Mouse (Mus musculus) lung, embryonic 15.5 days (tissue): ENCODE measurements around the gene Drosha. TPM values are rescaled to one million over a fixed set of nuclear protein-coding genes. Genes with fewer than 3 reads are reported as not detected.
"Not testable (repeated sequence)": the region's sequence is repeated elsewhere in the genome, so short reads cannot be mapped to it uniquely, and the experiment has no call there.

Experiments
- ATAC-seq: fragments of 200-750 bp; cut with Nextera tagmentation; 2 replicates; pipeline ENCODE4 v1.8.0; 2017; ENCODE audit warnings: moderate number of reproducible peaks, borderline replicate concordance; ENCODE audit not compliant: low FRiP score, low TSS enrichment; ENCODE audit errors: extremely low read depth
- H3K27ac ChIP-seq: fragments of 300-500 bp; sonication (generic); 2 replicates; pipeline ENCODE4 v1.5.1; 2015; ENCODE audit warnings: moderate library complexity, mild to moderate bottlenecking, inconsistent platforms
- H3K27me3 ChIP-seq: fragments of 300-500 bp; sonication (generic); 2 replicates; pipeline ENCODE4 v1.6.1; 2015; ENCODE audit warnings: inconsistent platforms
- H3K36me3 ChIP-seq: fragments of 300-500 bp; sonication (generic); 2 replicates; pipeline ENCODE4 v1.6.1; 2015; ENCODE audit warnings: inconsistent platforms
- H3K4me1 ChIP-seq: fragments of 300-500 bp; sonication (generic); 2 replicates; pipeline ENCODE4 v1.6.1; 2015; ENCODE audit warnings: inconsistent platforms
- H3K4me2 ChIP-seq: fragments of 300-500 bp; sonication (generic); 2 replicates; pipeline ENCODE4 v1.6.1; 2015; ENCODE audit warnings: inconsistent platforms, mild to moderate bottlenecking, moderate library complexity
- H3K4me3 ChIP-seq: fragments of 300-500 bp; sonication (generic); 2 replicates; pipeline ENCODE4 v1.5.1; 2015; ENCODE audit warnings: mild to moderate bottlenecking, inconsistent platforms
- H3K9ac ChIP-seq: fragments of 300-500 bp; sonication (generic); 2 replicates; pipeline ENCODE4 v1.6.1; 2015; ENCODE audit warnings: inconsistent platforms
- H3K9me3 ChIP-seq: fragments of 300-500 bp; sonication (generic); 2 replicates; pipeline ENCODE4 v1.6.1; 2016; ENCODE audit warnings: inconsistent platforms
- WGBS: fragments of 180-500 bp; shearing (Covaris S2); methylation state at CpG from one replicate; pipeline ENCODE4 v1.1.7; 2015; 5-methylcytosine and 5-hydroxymethylcytosine counted together
- polyA plus RNA-seq: library from polyadenylated mRNA; unstranded; fragments of >200 nt; fragmentation: Nextera tagmentation; extraction: Ambion mirVana; gene quantifications from 2 replicates; pipeline ENCODE4 v1.2.1, GENCODE M21; 2015

The Drosha gene
- polyA plus RNA-seq = 29.7 and 30.1 TPM in 2 replicates

DNA sequence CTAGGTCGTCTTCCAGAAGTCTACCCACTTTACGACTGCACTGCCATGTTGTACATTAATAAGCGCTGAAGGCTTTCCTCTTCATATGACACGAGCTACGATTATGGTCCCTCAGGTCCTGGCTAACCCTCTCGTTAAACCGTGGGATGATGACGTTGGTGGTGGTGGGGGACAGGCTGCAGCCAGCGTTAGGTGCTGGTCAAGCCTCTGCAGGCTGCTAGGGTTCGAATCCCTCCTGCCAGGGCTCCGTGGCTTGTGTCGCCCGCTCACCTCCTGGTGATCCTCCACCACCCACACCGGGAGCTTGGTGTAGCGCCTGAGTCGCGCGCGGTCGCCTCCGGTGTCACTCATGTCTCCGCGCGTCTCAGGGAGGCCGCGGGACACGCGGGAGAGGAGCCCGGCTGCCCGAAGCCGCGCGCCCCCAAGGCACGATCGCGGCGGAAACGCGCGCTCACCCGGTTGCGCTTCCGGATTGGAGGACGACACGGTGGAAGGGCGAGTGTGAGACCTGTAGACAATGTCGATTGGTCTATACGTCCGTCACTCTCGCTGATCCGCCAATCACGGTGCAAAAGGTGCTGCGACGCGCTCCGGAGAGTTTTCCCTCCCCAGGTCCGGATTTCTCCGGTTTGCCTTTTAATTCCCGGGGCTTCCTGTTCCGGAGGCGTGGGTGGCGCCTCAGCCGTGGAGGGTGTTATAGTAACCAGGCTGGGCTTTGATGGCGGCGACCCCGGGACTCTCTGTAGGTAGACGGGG, at the start of gene Drosha, which contains the start of gene 6030458C11Rik:
Gene Drosha, plus strand, starts transcription at position 619 of the 756 bp plus-strand sequence.
Gene 6030458C11Rik, minus strand, starts transcription at position 453 of the 756 bp plus-strand sequence.
- under 1% methylated on average over 67 of the region's 67 CpGs for whole genome bisulfite sequencing
- peak within 1 kb of the TSS; percentile 89 for H3K9ac ChIP-seq
- H3K4me3 ChIP-seq = peak within 1 kb of the TSS; percentile 78
- H3K4me2 ChIP-seq = peak within 1 kb of the TSS; percentile 71
- ATAC-seq = peak; percentile 100
- H3K27me3 ChIP-seq = no peaks in the 10 kb centered on the region
- H3K36me3 ChIP-seq = peaks cover 40% of the 10 kb centered on the region
- H3K4me1 ChIP-seq = peaks cover 17% of the 10 kb centered on the region
- peak within 1 kb of the TSS; percentile 50 for H3K27ac ChIP-seq
- H3K9me3 ChIP-seq = no peaks in the 10 kb centered on the region

DNA sequence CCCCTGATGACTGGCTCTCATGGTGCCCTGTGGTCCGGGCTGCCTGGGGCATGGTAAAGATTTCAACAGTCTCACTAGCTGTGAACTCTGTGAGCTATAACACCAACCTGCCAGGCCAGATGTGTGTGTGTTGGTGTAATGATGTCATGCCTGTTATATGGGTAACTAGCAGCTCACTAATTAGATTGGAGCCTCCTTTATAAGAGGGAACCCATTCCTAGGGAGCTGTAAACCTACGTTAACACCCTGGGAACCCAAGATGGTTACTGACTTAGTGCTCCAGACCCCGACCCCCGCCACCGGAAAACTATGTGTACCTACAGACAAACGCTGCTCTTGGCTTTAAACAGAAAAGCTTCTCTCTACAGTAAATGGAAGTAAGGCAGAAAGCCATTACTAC, 43.3 kb upstream of the Drosha start:
- Histone ChIP-seq H3K36me3 (no peaks in the 10 kb centered on the region), H3K4me3 (no peak overlapping the region), H3K27me3 (no peaks in the 10 kb centered on the region), H3K4me2 (no peak overlapping the region), H3K27ac (no peak overlapping the region), H3K4me1 (no peaks in the 10 kb centered on the region), H3K9ac (no peak overlapping the region), H3K9me3 (no peaks in the 10 kb centered on the region)
- WGBS = 74% methylated on average over 6 of the region's 6 CpGs
- ATAC-seq = no peak

DNA sequence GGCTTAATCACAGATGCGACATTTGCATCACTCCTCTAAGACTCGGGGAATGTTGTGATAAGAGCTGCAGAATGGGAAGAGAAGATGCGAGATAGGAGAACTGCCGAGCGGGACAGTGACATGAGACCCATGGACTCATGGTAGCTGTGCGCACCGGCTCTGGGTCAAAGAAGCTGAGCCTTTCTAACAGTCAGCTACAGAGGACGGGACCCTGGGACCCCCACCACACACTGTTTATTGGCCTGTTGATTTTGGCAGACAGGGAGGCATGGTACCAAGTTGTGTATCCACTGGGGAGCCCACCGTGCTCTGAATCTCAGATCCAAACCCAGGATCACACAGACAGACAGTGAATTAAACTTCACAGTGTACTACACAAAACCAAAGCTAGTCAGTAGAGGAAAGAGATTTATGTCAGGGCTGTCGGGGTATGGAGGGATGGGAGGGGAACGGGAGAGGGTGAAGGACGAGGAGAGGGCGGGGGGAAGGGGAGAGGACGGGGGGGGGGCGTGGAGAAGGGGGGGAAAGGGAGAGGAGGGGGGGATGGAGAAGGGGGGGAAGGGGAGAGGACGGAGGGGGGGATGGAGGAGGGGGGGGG, 42.8 kb upstream of the Drosha start:
- 46% methylated on average over 10 of the region's 16 CpGs for WGBS
- no peak for ATAC-seq
- H3K4me3 ChIP-seq = no peak overlapping the region

DNA sequence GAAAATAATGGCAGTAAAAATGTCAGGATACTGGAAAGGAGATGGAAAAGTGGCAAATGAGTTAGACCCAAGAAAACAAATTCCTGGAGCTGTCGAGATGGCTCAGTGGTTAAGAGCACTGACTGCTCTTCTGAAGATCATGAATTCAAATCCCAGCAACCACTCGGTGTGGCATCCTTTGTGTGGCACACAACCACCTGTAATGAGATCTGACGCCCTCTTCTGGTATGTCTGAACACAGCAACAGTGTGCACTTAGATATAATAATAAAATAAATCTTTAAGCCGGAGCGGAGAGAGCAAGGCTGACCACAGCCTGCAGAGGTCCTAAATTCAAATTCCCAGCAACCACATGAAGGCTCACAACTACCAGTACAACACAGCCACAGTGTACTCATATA, 36.1 kb upstream of the Drosha start:
- ATAC-seq = no peak
- WGBS = 81% methylated on average over 5 of the region's 5 CpGs

More for the DNA sequence above, 42.8 kb upstream of the Drosha start:
- Histone ChIP-seq H3K9ac (no peak overlapping the region), H3K27me3 (no peaks in the 10 kb centered on the region), H3K4me2 (no peak overlapping the region), H3K36me3 (no peaks in the 10 kb centered on the region), H3K9me3 (no peaks in the 10 kb centered on the region), H3K27ac (no peak overlapping the region), H3K4me1 (no peaks in the 10 kb centered on the region)

DNA sequence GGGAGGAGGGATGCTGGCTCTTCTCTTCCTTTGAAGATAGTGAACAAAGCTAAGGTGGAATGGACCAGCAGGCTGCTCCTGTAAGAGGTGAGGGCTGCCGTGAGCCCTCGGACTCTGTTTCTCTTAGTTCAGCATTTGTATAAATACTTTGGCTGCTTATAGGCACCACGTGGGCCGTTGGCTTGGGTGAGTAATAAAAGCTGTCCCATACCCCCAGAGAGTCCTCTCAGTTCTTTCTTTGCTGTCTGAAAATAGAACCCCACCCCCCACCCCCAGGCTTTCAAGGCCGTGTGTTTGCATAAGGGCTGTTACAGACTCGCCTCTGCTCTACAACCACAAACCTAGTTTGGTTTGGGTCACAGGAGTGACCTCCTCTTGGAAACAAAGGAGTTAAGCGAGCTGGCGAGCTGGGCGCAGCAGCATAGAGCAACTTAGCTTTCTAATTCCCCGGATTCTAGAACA, 35.2 kb upstream of the Drosha start:
- H3K27me3 ChIP-seq = no peaks in the 10 kb centered on the region
- peaks cover 8% of the 10 kb centered on the region; the same call in 1 of the 2 replicates for H3K4me1 ChIP-seq
- 0 out of 2 replicates have a peak overlapping the region, but pooled peaks have one; percentile 6 for H3K27ac ChIP-seq
- H3K4me2 ChIP-seq = peak overlapping the region; percentile 35; the same call in 1 of the 2 replicates
- no peak overlapping the region for H3K4me3 ChIP-seq
- no peaks in the 10 kb centered on the region for H3K36me3 ChIP-seq
- no peaks in the 10 kb centered on the region for H3K9me3 ChIP-seq
- H3K9ac ChIP-seq = no peak overlapping the region
- peak; percentile 39; the same call in 1 of the 2 replicates for ATAC-seq
- 13% methylated on average over 10 of the region's 10 CpGs for WGBS

More for the DNA sequence above, 36.1 kb upstream of the Drosha start:
- Histone ChIP-seq H3K4me1 (peaks cover 8% of the 10 kb centered on the region; the same call in 1 of the 2 replicates), H3K9ac (no peak overlapping the region), H3K4me3 (no peak overlapping the region), H3K27ac (no peak overlapping the region), H3K36me3 (no peaks in the 10 kb centered on the region), H3K27me3 (no peaks in the 10 kb centered on the region), H3K4me2 (no peak overlapping the region), H3K9me3 (no peaks in the 10 kb centered on the region)

DNA sequence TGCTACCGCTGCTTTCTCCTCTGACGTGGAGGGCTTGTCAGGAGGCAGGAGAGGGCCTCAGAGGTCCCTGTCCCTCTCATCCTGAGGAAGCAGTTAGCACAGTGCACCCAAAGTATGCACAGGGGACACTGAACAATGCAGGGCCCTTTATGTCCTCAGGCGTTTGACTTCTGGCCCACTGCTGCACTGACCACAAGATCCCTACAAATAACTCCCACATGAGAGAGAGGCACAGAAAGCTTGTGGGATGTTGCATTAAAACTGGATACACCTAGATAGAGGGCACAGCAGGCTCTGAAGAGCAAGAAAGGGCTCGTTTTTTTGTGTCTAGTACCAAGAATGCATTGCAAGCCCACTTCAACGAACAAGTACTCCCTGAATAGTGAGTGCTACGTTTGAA, 30.3 kb upstream of the Drosha start:
- Histone ChIP-seq H3K4me1 (peaks cover 5% of the 10 kb centered on the region; the same call in 1 of the 2 replicates), H3K27me3 (no peaks in the 10 kb centered on the region), H3K36me3 (no peaks in the 10 kb centered on the region), H3K4me2 (no peak overlapping the region), H3K27ac (no peak overlapping the region), H3K9me3 (no peaks in the 10 kb centered on the region), H3K4me3 (no peak overlapping the region), H3K9ac (no peak overlapping the region)
- ATAC-seq = no peak
- WGBS = 58% methylated on average over 6 of the region's 6 CpGs

DNA sequence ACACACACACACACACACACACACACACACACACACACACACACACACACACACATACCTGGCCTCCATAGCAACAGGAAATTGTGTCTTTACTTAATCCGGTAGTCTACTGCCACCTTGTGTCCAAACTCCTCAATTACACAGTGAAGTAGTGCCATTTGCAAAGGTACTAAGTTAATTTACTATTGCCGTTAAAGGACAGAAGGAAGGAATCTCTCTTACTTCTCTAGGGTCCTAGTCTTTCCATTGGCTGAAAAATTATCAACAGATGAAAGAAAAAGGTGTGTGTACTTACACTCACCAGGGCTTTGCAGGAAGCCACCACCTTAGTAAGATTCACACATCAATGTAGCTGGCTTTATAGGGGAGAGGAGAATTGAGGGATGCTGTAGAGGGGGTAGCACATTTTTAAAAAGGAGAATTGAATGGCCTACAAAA, 29.1 kb upstream of the Drosha start:
- no peaks in the 10 kb centered on the region for H3K36me3 ChIP-seq
- no peaks in the 10 kb centered on the region for H3K27me3 ChIP-seq
- WGBS = 0% methylated on average over 2 of the region's 2 CpGs
- H3K4me1 ChIP-seq = no peaks in the 10 kb centered on the region
- no peaks in the 10 kb centered on the region for H3K9me3 ChIP-seq
- no peak overlapping the region for H3K4me2 ChIP-seq
- H3K9ac ChIP-seq = no peak overlapping the region
- no peak overlapping the region for H3K4me3 ChIP-seq
- no peak overlapping the region for H3K27ac ChIP-seq
- no peak for ATAC-seq

DNA sequence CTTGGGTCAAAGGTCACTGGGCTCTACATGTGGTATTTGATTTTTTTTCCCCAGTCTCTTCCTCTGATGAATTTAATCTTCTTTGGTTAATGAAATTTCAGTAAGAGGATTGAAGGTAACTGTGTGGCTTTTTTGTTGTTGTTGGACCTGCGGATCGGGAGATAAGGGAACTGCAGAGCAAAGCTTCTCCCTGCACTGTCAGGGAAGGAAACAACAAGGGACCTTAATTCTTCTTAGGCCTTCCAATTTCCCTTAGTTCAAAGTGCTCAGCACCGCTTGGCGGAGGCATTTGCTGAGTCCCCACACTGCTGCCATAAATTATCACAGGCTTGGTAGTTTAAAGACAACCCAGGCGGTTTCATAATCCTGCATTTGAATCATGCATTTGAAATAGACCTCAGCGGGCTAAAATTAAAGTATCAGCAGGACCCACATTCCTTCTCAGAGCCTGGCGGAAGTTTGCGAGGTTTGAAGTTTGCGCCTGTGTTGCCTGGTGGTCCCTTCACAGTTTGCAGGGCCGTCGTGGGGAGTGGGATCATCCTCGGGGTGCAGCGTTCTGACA, 28.6 kb upstream of the Drosha start:
- no peaks in the 10 kb centered on the region for H3K36me3 ChIP-seq
- H3K9ac ChIP-seq = no peak overlapping the region
- no peaks in the 10 kb centered on the region for H3K27me3 ChIP-seq
- 49% methylated on average over 13 of the region's 13 CpGs for WGBS
- no peaks in the 10 kb centered on the region for H3K4me1 ChIP-seq
- H3K9me3 ChIP-seq = no peaks in the 10 kb centered on the region
- no peak overlapping the region for H3K4me2 ChIP-seq
- H3K27ac ChIP-seq = no peak overlapping the region
- no peak for ATAC-seq
- no peak overlapping the region for H3K4me3 ChIP-seq

DNA sequence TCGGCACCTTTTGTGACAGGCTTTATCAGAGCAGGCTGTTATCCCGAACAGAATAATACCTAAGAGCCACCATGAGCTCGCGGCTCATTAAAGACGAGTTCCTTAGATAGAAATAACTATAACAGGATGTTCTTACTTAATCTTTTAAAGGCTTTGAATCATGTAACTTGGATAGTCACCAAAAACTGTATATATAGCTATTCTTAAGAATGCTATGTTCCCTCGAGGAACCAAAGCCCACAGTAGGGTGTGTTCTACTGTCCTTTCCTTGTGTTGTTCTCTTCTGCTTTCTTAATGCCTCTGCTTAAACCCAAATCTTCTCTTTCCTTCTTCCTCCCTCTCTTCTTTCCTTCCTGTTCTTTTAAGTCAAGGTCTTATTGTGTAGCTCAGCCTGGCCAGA, 26.6 kb upstream of the Drosha start:
- Histone ChIP-seq H3K4me1 (no peaks in the 10 kb centered on the region), H3K9ac (no peak overlapping the region), H3K27me3 (no peaks in the 10 kb centered on the region), H3K9me3 (no peaks in the 10 kb centered on the region), H3K36me3 (no peaks in the 10 kb centered on the region), H3K4me2 (no peak overlapping the region), H3K4me3 (no peak overlapping the region), H3K27ac (no peak overlapping the region)
- no peak for ATAC-seq
- WGBS = 57% methylated on average over 6 of the region's 6 CpGs

DNA sequence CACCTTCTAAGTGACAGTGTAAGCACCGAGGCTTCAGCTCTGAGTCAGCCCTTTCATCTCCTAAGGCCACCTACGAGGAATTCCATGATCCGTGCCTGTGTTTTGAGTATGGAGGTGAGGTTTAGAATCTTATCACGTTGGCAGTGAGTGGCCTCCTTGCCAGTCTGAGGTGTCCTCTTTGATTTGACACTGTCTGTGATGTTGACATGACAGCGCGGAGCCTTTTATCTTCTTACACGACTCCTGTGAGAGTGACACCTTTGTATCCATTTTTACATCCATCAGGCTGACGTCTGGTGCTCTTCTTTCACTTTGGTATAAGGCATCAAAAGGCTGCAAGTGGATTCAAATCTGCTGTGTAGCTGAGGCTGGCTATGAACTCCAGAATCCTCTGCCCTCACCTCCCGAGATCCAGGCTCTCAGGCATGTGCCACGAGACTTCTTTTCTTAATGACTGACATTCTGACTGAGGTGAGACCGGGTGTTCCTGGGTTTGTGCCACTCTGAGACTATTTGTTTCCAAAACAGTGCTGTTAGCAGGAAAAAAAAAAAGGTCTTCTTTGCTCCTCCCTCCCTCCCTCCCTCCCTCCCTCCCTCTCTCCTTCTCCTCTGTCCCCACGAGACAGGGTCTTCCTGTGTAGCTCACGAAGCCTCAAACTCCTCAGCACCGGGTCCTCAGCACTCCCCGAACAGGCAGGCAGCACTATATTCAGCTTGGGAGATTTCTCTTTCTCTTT, 24.0 kb upstream of the Drosha start:
- no peaks in the 10 kb centered on the region for H3K27me3 ChIP-seq
- peak overlapping the region; percentile 13; the same call in 1 of the 2 replicates for H3K4me2 ChIP-seq
- no peaks in the 10 kb centered on the region for H3K4me1 ChIP-seq
- H3K4me3 ChIP-seq = no peak overlapping the region
- H3K27ac ChIP-seq = no peak overlapping the region
- H3K9ac ChIP-seq = no peak overlapping the region
- H3K36me3 ChIP-seq = no peaks in the 10 kb centered on the region
- 26% methylated on average over 15 of the region's 15 CpGs for WGBS
- no peak for ATAC-seq
- no peaks in the 10 kb centered on the region for H3K9me3 ChIP-seq

DNA sequence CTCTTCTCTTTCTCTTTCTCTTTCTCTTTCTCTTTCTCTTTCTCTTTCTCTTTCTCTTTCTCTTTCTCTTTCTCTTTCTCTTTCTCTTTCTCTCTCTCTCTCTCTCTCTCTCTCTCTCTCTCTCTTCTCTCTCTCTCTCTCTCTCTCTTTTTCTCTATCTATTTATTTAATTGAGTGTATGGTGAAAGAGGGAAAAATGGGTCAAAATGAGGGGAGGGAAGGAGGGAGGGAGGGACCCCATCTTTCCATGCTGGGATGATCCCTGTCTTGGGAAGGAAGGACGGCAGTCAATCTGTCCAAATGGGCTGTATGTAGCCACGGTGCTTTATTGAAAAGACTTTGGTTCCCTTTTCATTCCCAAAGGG, 23.5 kb upstream of the Drosha start:
- ATAC-seq, H3K27ac ChIP-seq, H3K4me3 ChIP-seq, H3K9ac ChIP-seq, H3K36me3 ChIP-seq, H3K4me2 ChIP-seq, H3K27me3 ChIP-seq, H3K4me1 ChIP-seq, H3K9me3 ChIP-seq: not testable (repeated sequence)
- 76% methylated on average over 2 of the region's 2 CpGs for WGBS
